Mouse (Mus musculus) CH12.LX (cell line): ENCODE measurements at regions not wholly inside any gene's neighbourhood (a gene's known extent, or its start where the extent isn't known, plus 50 kb on each side); places are given as distances from the start of the nearest gene placed in this dataset.

Source experiments
- DNase-seq: peaks from one replicate; pipeline ENCODE4 v3.0.0-alpha.2; 2013; ENCODE audit errors: extremely low read depth
- H3K27ac ChIP-seq: 2 replicates; pipeline ENCODE4 v1.5.1; 2012; ENCODE audit warnings: low read depth, mild to moderate bottlenecking, control low read depth, moderate library complexity; ENCODE audit not compliant: insufficient read depth
- H3K27me3 ChIP-seq: replicated peaks from 2 replicates; pipeline ENCODE3; 2012; ENCODE audit warnings: inconsistent platforms
- H3K36me3 ChIP-seq, 2 experiments: replicated peaks in 1 of 2; 2 replicates each; pipeline versions ENCODE3 to v1.6.1; 2012; ENCODE audit warnings: inconsistent platforms in 1 of 2, low read length in 1 of 2, mild to moderate bottlenecking in 1 of 2, mixed read lengths in 1 of 2, moderate library complexity in 1 of 2; ENCODE audit not compliant: control insufficient read depth in 1 of 2, insufficient read depth in 1 of 2
- H3K4me1 ChIP-seq, 2 experiments: 2 replicates each; pipeline ENCODE4 v1.6.1; 2012; ENCODE audit warnings: inconsistent platforms in 1 of 2, moderate library complexity in 1 of 2; ENCODE audit not compliant: insufficient read depth in 2 of 2, control insufficient read depth in 1 of 2
- H3K4me2 ChIP-seq: 2 replicates; pipeline ENCODE4 v1.6.1; 2012; ENCODE audit warnings: low read depth, mild to moderate bottlenecking, control low read depth; ENCODE audit not compliant: poor library complexity, insufficient read depth, severe bottlenecking
- H3K4me3 ChIP-seq, 3 experiments: fragments of 150-350 bp in 1 of 3; sonication (generic) in 1 of 3; replicated peaks in 1 of 3; 2 replicates each; pipeline versions ENCODE3 to v1.5.1; 2011 to 2012; ENCODE audit warnings: low read depth in 2 of 3, low read length in 2 of 3, mild to moderate bottlenecking in 2 of 3, moderate library complexity in 2 of 3, control low read depth in 1 of 3, improper control_type of control experiment in 1 of 3, inconsistent platforms in 1 of 3, mixed read lengths in 1 of 3; ENCODE audit not compliant: poor library complexity in 1 of 3
- H3K79me2 ChIP-seq: replicated peaks from 2 replicates; pipeline ENCODE4 v1.6.1; 2012; ENCODE audit warnings: mild to moderate bottlenecking, moderate library complexity; ENCODE audit not compliant: control insufficient read depth, poor library complexity, insufficient read depth, severe bottlenecking; ENCODE audit errors: extremely low read depth
- H3K9ac ChIP-seq: 2 replicates; pipeline ENCODE4 v1.6.1; 2012; ENCODE audit warnings: low read depth, mild to moderate bottlenecking, control low read depth, moderate library complexity; ENCODE audit not compliant: insufficient read depth
- H3K9me3 ChIP-seq: replicated peaks from 2 replicates; pipeline ENCODE3; 2012; ENCODE audit warnings: low read length, inconsistent platforms, mixed read lengths
- CHD1 ChIP-seq: IDR thresholded peaks from 2 replicates; pipeline ENCODE4 v1.6.1; 2012; ENCODE audit warnings: low read depth, low read length, improper control_type of control experiment, inconsistent platforms
- CHD2 ChIP-seq: IDR thresholded peaks from 2 replicates; pipeline ENCODE4 v1.6.1; 2011; ENCODE audit warnings: low read length, improper control_type of control experiment
- CTCF ChIP-seq, 2 experiments: IDR thresholded peaks in 1 of 2; conservative IDR thresholded peaks in 1 of 2; 2 replicates each; pipeline ENCODE4 v1.5.1; 2011 to 2012; ENCODE audit warnings: low read depth in 2 of 2, low read length in 2 of 2, improper control_type of control experiment in 1 of 2, inconsistent platforms in 1 of 2, mild to moderate bottlenecking in 1 of 2, moderate library complexity in 1 of 2
- EP300 ChIP-seq: IDR thresholded peaks from 2 replicates; pipeline ENCODE4 v1.6.1; 2011; ENCODE audit warnings: low read length, improper control_type of control experiment
- ETS1 ChIP-seq: conservative IDR thresholded peaks from 2 replicates; pipeline ENCODE4 v1.6.1; 2012; ENCODE audit warnings: low read depth, mild to moderate bottlenecking, inconsistent platforms, low read length, improper control_type of control experiment, moderate library complexity
- GABPA ChIP-seq: IDR thresholded peaks from 2 replicates; pipeline ENCODE4 v1.6.1; 2012; ENCODE audit warnings: low read depth, low read length, improper control_type of control experiment, inconsistent platforms; ENCODE audit not compliant: insufficient replicate concordance
- HCFC1 ChIP-seq: IDR thresholded peaks from 2 replicates; pipeline ENCODE4 v1.6.1; 2012; ENCODE audit warnings: low read depth, mild to moderate bottlenecking, inconsistent platforms, low read length, improper control_type of control experiment
- MAX ChIP-seq: IDR thresholded peaks from 2 replicates; pipeline ENCODE4 v1.6.1; 2011; ENCODE audit warnings: low read length, improper control_type of control experiment
- MAZ ChIP-seq: IDR thresholded peaks from 2 replicates; pipeline ENCODE4 v1.6.1; 2012; ENCODE audit warnings: low read depth, mild to moderate bottlenecking, inconsistent platforms, low read length, improper control_type of control experiment, moderate library complexity
- MYC ChIP-seq: IDR thresholded peaks from 2 replicates; pipeline ENCODE4 v1.6.1; 2011; ENCODE audit warnings: low read depth, mild to moderate bottlenecking, improper control_type of control experiment, low read length
- NELFE ChIP-seq: IDR thresholded peaks from 2 replicates; pipeline ENCODE4 v1.6.1; 2011; ENCODE audit warnings: low read depth, low read length, improper control_type of control experiment
- NRF1 ChIP-seq: IDR thresholded peaks from 2 replicates; pipeline ENCODE4 v1.6.1; 2014; ENCODE audit warnings: low read depth, mild to moderate bottlenecking, inconsistent platforms, low read length, improper control_type of control experiment, moderate library complexity
- PAX5 ChIP-seq: IDR thresholded peaks from 2 replicates; pipeline ENCODE4 v1.6.1; 2012; ENCODE audit warnings: low read length, inconsistent platforms, mixed read lengths
- POLR2A ChIP-seq: IDR thresholded peaks from 2 replicates; pipeline ENCODE4 v1.6.1; 2011; ENCODE audit warnings: low read depth, mild to moderate bottlenecking, improper control_type of control experiment, low read length
- POLR2AphosphoS2 ChIP-seq: IDR thresholded peaks from 2 replicates; pipeline ENCODE4 v1.6.1; 2011; ENCODE audit warnings: low read depth, low read length, improper control_type of control experiment
- RAD21 ChIP-seq: IDR thresholded peaks from 2 replicates; pipeline ENCODE4 v1.6.1; 2011; ENCODE audit warnings: low read depth, mild to moderate bottlenecking, low read length, improper control_type of control experiment, moderate library complexity
- SMC3 ChIP-seq: IDR thresholded peaks from 2 replicates; pipeline ENCODE4 v1.6.1; 2011; ENCODE audit warnings: low read depth, low read length, improper control_type of control experiment
- USF1 ChIP-seq: IDR thresholded peaks from 2 replicates; pipeline ENCODE4 v1.6.1; 2014; ENCODE audit warnings: low read depth, mild to moderate bottlenecking, inconsistent platforms, low read length, improper control_type of control experiment
- USF2 ChIP-seq: conservative IDR thresholded peaks from 2 replicates; pipeline ENCODE4 v1.6.1; 2011; ENCODE audit warnings: low read depth, low read length, improper control_type of control experiment
- ZC3H11A ChIP-seq: IDR thresholded peaks from 2 replicates; pipeline ENCODE4 v1.6.1; 2012; ENCODE audit warnings: low read depth, mild to moderate bottlenecking, inconsistent platforms, low read length, improper control_type of control experiment
- ZKSCAN1 ChIP-seq: IDR thresholded peaks from 2 replicates; pipeline ENCODE4 v1.6.1; 2012; ENCODE audit warnings: low read depth, inconsistent platforms, low read length, improper control_type of control experiment, borderline replicate concordance
- ZNF384 ChIP-seq: IDR thresholded peaks from 2 replicates; pipeline ENCODE4 v1.6.1; 2012; ENCODE audit warnings: low read depth, low read length, improper control_type of control experiment, inconsistent platforms
- dilution Hi-C: fragments of 300-500 bp; cut with MboI; formaldehyde crosslinking; loops from 2 replicates; pipeline ENCODE4 v1.14.3; 2020; ENCODE audit warnings: low sequenced_read_pairs; ENCODE audit not compliant: extremely low pct_unique_long_range_greater_than_20kb, extremely low pct_ligation_motif_present
- in situ Hi-C: fragments of 300-500 bp; cut with MboI; formaldehyde crosslinking; loops from 3 replicates; pipeline ENCODE4 v1.14.3; 2019; ENCODE audit warnings: low sequenced_read_pairs, low pct_ligation_motif_present, low pct_unique_long_range_greater_than_20kb, mixed read lengths

- in situ Hi-C loops, result no loop called here
- Histone ChIP-seq H3K4me1 (peaks cover 0 to 24% of the 10 kb centered on the region in 2 experiments; a peak in 2 of 4 replicates), H3K27me3 (no peaks in the 10 kb centered on the region), H3K4me2 (no peak overlapping the region), H3K79me2 (no peaks in the 10 kb centered on the region), H3K9ac (no peak overlapping the region), H3K27ac (no peak overlapping the region), H3K9me3 (no peaks in the 10 kb centered on the region), H3K36me3 (no peaks in the 10 kb centered on the region), H3K4me3 (no peak overlapping the region)
- dilution Hi-C loops, result no loop called here
- no peak for DNase-seq
- TF ChIP-seq ZKSCAN1 (no peak), MAZ (no peak), RAD21 (no peak), GABPA (no peak), SMC3 (no peak), ZC3H11A (no peak), POLR2A (no peak)
These were observed 128.9 kb upstream of the Vldlr start for GRCm38 (mm10) chr19:27087344-27087743.

- in situ Hi-C loops, result no loop called here
- dilution Hi-C loops, result no loop called here
These were observed 128.5 kb upstream of the Vldlr start for GRCm38 (mm10) chr19:27087833-27088232.

DNA sequence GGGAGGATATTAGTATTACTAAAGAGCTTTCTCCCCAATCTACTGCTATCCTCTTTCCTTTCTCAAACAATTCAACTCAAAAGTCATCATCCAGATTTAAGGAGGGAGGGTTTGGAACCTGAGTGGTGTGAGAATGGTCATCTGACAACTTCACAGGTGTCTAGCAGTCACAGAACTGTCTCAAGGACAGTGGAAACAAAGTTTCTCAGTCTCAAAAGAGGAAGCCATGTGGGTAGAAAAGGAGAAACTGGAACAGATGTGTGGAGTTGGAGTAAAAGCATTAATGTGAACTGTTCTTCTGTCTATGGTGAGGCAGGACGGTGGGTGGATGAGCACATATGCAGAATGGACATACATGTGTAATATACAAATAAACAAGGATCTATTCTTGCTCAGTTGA, 127.2 kb upstream of the Vldlr start:
- dilution Hi-C loops, result no loop called here
- Histone ChIP-seq H3K9ac (no peak overlapping the region), H3K36me3 (no peaks in the 10 kb centered on the region), H3K4me3 (no peak overlapping the region), H3K9me3 (no peaks in the 10 kb centered on the region), H3K4me1 (peaks cover 0 to 24% of the 10 kb centered on the region in 2 experiments; a peak in 2 of 4 replicates), H3K4me2 (no peak overlapping the region), H3K79me2 (no peaks in the 10 kb centered on the region), H3K27me3 (no peaks in the 10 kb centered on the region), H3K27ac (no peak overlapping the region)
- DNase-seq, result peak; percentile 52
- TF ChIP-seq MYC (no peak), EP300 (peak; percentile 54; the same call in 1 of the 2 replicates)
- in situ Hi-C loops, result no loop called here

More at GRCm38 (mm10) chr19:27087833-27088232, 128.5 kb upstream of the Vldlr start:
- TF ChIP-seq CHD1 (no peak), POLR2AphosphoS2 (no peak), PAX5 (no peak), EP300 (no peak), ETS1 (no peak), MAZ (no peak), ZKSCAN1 (no peak), ZC3H11A (no peak), USF1 (no peak), NELFE (no peak), USF2 (no peak), GABPA (no peak), CTCF (conservative IDR thresholded peaks at IDR 0.05 in 1 of 2, IDR thresholded peaks at IDR 0.05 in 1 of 2; ENCODE audit: low read depth in 2 of 2, low read length in 2 of 2) (no peak), MAX (no peak), NRF1 (no peak), ZNF384 (no peak), HCFC1 (no peak), RAD21 (no peak), CHD2 (no peak)
- no peaks in the 10 kb centered on the region for H3K27me3 ChIP-seq
- H3K4me2 ChIP-seq, result no peak overlapping the region
- H3K4me1 ChIP-seq, result peaks cover 0 to 24% of the 10 kb centered on the region in 2 experiments; a peak in 2 of 4 replicates
- H3K9me3 ChIP-seq, result no peaks in the 10 kb centered on the region
- H3K4me3 ChIP-seq, result no peak overlapping the region
- H3K9ac ChIP-seq, result no peak overlapping the region
- DNase-seq, result no peak
- no peaks in the 10 kb centered on the region for H3K36me3 ChIP-seq
- no peaks in the 10 kb centered on the region for H3K79me2 ChIP-seq
- H3K27ac ChIP-seq, result no peak overlapping the region
